Mouse (Mus musculus): ENCODE results near the gene Plpp4.

The Plpp4 gene

GRCm38 (mm10) chr7:129301622-129302021, 44.8 kb downstream of the Plpp4 start:
- no peak for DNase-seq (ENCODE audit: low spot score)

- no peak for DNase-seq (ENCODE audit: low spot score)
Observed at GRCm38 (mm10) chr7:129303356-129303755, 46.5 kb downstream of the Plpp4 start.

- DNase-seq (ENCODE audit: low spot score): no peak
Observed at GRCm38 (mm10) chr7:129307042-129307825, 50.4 kb downstream of the Plpp4 start.

- DNase-seq (ENCODE audit: low spot score): no peak
Observed at GRCm38 (mm10) chr7:129308661-129309060, 51.8 kb downstream of the Plpp4 start.

GRCm38 (mm10) chr7:129312521-129312920, 55.7 kb downstream of the Plpp4 start:
- no peak for DNase-seq (ENCODE audit: low spot score)

GRCm38 (mm10) chr7:129313969-129314368, 57.1 kb downstream of the Plpp4 start:
- no peak for DNase-seq (ENCODE audit: low spot score)

- DNase-seq (ENCODE audit: low spot score): no peak
Observed at GRCm38 (mm10) chr7:129340096-129340495, 83.3 kb downstream of the Plpp4 start.

- no peak for DNase-seq (ENCODE audit: low spot score)
Observed at GRCm38 (mm10) chr7:129355561-129355960, 98.7 kb downstream of the Plpp4 start.

- no peak for DNase-seq (ENCODE audit: low spot score)
Observed at GRCm38 (mm10) chr7:129375306-129375705, 118.5 kb downstream of the Plpp4 start.

- no peak for DNase-seq (ENCODE audit: low spot score)
Observed at GRCm38 (mm10) chr7:129385149-129385548, 128.3 kb downstream of the Plpp4 start.

GRCm38 (mm10) chr7:129392835-129393489, 136.1 kb downstream of the Plpp4 start:
- DNase-seq (ENCODE audit: low spot score): no peak

- DNase-seq (ENCODE audit: low spot score): no peak
Observed at GRCm38 (mm10) chr7:129396561-129396960, 139.7 kb downstream of the Plpp4 start.

GRCm38 (mm10) chr7:129399071-129399470, 142.2 kb downstream of the Plpp4 start:
- no peak for DNase-seq (ENCODE audit: low spot score)

GRCm38 (mm10) chr7:129402695-129403364, 146.0 kb downstream of the Plpp4 start:
- no peak for DNase-seq (ENCODE audit: low spot score)

GRCm38 (mm10) chr7:129406069-129406468, 149.2 kb downstream of the Plpp4 start:
- no peak for DNase-seq (ENCODE audit: low spot score)

- no peak for DNase-seq (ENCODE audit: low spot score)
Observed at GRCm38 (mm10) chr7:129412695-129413094, 155.9 kb downstream of the Plpp4 start.

- DNase-seq (ENCODE audit: low spot score): no peak
Observed at GRCm38 (mm10) chr7:129415179-129415578, 158.3 kb downstream of the Plpp4 start.

- no peak for DNase-seq (ENCODE audit: low spot score)
Observed at GRCm38 (mm10) chr7:129421181-129421580, 164.3 kb downstream of the Plpp4 start.

- DNase-seq (ENCODE audit: low spot score): no peak
Observed at GRCm38 (mm10) chr7:129425554-129425953, 168.7 kb downstream of the Plpp4 start.

GRCm38 (mm10) chr7:129428794-129429193, 172.0 kb downstream of the Plpp4 start:
- DNase-seq (ENCODE audit: low spot score): no peak

- DNase-seq (ENCODE audit: low spot score): no peak
Observed at GRCm38 (mm10) chr7:129429903-129430302, 173.1 kb downstream of the Plpp4 start.
